Mouse (Mus musculus) central nervous system, embryonic 18 days (tissue): ENCODE data around the gene Gm10318. TPM values are rescaled to one million over a fixed set of nuclear protein-coding genes. Genes with fewer than 3 reads are reported as not detected.

Experiments used
- polyA plus RNA-seq: library from polyadenylated mRNA; depleted of rRNA; stranded (reverse); fragments of >200 nt; gene quantifications from 2 replicates; pipeline ENCODE4 v1.2.3, GENCODE M21; 2012; rRNA removed

The Gm10318 gene
- polyA plus RNA-seq, result not detected in 2 replicates

DNA sequence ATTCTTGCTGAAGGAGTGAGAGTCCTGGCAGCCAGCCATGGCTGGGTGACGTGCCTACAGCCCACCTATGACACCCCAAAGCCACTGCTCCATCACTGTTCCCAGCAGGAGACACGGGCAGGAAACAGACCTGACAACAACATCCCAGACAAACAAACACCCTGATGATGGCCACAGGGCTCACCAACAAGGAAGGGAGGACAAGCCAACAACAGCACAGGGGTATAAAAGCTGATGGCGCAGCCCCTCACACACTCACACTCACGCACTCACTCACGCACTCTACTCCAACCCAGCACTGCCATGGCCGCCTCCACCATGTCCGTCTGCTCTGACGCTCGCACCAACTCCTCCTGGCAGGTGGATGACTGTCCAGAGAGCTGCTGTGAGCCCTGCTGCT, at the start of gene Gm10318:
Gene Gm10318, plus strand, starts transcription at position 301 of the 400 bp plus-strand sequence.

DNA sequence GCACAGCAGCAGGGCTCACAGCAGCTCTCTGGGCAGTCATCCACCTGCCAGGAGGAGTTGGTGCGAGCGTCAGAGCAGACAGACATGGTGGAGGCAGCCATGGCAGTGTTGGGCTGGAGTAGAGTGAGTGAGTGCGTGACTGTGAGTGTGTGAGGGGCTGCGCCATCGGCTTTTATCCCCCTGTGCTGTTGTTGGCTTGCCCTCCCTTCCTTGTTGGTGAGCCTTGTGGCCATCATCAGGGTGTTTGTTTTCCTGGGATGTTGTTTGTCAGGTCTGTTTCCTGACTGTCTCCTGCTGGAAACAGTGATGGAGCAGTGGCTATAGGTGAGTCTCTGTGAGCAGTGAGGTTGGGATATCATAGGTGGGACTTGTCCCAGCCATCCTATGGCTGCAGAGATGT, 40.9 kb upstream of the Gm10318 start, which contains the start of gene Gm9507:
Gene Gm9507, minus strand, starts transcription at position 101 of the 400 bp plus-strand sequence.

GRCm38 (mm10) chr10:77814382-77814781, 38.3 kb upstream of the Gm10318 start, which contains the start of gene Gm2696:
Gene Gm2696, plus strand, starts transcription at chr10:77814682.

GRCm38 (mm10) chr10:77826951-77827350, 25.7 kb upstream of the Gm10318 start, which contains the start of gene Krtap10-4:
Gene Krtap10-4, minus strand, starts transcription at chr10:77827095.

DNA sequence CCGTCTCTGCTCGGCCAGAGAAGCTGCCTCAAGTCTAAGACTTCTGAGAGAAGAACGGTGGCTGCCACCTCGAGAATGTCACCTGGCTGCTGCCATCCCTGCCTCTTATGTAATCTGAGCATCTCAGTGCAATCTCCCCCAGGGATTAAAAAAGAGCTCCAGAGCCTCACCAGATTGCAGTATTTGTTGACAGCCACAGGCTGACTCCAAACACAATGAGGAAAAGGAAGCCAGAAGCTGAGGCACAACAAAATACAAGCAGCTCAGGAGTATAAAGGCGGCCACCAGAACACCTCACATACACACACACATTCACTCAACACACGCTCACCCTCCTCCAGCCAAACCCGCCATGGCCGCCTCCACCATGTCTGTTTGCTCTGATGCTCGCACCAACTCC, 17.0 kb upstream of the Gm10318 start, which contains the start of gene Krtap10-10:
Gene Krtap10-10, plus strand, starts transcription at position 301 of the 400 bp plus-strand sequence.

DNA sequence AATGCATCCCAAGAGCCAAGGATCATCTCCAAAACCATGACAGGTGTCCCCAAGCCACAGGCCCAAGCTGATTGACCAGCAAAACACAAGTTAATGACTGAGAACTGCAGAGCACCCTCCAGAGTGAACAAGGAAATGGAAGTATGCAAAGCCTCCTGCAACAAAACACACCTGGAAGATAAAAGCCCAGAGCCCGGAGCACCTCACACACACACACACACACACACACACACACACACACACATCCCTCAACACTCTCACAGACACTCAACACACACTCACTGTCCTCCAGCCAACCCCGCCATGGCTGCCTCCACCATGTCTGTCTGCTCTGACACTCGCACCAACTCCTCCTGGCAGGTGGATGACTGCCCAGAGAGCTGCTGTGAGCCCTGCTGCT, 6.2 kb upstream of the Gm10318 start, which contains the start of gene Gm36176:
Gene Gm36176, plus strand, starts transcription at position 301 of the 400 bp plus-strand sequence.

DNA sequence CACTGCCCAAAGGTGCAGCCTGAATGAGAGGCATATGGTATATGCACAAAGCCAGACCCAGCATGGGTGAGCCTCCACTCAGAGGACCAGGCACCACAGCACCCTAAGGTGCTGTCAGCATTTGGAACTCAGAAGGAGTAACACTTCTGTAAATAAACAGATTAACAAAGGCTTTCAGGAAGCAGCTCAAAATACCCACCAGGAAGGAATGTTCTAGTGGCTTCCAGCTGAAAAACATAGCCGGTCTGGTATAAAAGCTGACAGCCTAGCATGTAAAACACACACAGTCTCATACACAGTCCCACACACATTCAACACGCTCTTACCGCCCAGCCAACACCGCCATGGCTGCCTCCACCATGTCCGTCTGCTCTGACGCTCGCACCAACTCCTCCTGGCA, 9.0 kb downstream of the Gm10318 start, which contains the start of gene Gm3285:
Gene Gm3285, plus strand, starts transcription at position 301 of the 400 bp plus-strand sequence.

DNA sequence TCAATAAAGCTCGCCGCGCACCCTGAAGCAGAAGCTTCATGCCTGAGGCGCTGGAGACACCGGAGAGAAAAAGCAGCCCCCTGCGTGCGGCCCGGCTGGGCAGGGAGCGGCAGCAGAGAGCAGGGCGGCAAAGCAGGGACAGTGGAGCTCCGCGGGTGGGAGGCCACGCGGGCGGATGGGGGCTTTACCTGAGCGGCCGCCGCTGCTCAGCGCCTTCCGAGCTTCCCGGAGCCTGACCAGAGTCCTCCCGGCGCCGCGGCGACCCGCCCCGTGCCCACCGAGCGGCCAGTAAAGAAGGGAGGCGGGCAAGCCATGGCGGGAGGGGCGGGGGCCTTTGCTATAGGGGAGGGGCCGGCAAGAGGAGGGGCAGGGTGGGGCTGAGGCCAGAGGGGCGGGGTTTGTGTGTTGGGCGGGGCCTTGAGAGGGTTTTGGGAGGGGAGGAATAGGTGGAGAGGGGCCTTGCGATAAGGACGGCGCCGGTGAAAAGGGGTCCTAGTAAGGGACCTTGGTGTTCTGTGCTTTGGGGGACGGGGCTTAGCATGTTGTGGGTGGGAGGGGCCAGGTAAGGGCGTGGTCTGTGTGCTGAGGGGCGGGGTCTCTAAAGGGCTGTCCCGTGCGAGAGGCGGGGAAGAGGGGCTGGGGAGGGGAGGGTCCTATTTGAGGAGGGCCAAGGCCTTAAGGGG, 49.7 kb downstream of the Gm10318 start, which contains the start of gene Lrrc3:
Gene Lrrc3, minus strand, starts transcription at position 326 of the 683 bp plus-strand sequence.

Other genes with a start within 250 kb of the Gm10318 start
- 432 and 449 TPM in 2 replicates for gene Sumo3, start 246.8 kb upstream of the Gm10318 start, polyA plus RNA-seq
- 42.7 TPM in 1 of 2 replicates, not detected in the other for gene Gm49325, start 246.7 kb upstream of the Gm10318 start, polyA plus RNA-seq
- 46.0 and 46.8 TPM in 2 replicates for gene Ube2g2, start 230.6 kb upstream of the Gm10318 start, polyA plus RNA-seq
- 0.92 and 1.3 TPM in 2 replicates for gene Tspear, start 166.3 kb upstream of the Gm10318 start, polyA plus RNA-seq
- not detected in 2 replicates for gene Gm19402, start 162.1 kb upstream of the Gm10318 start, polyA plus RNA-seq
- gene Gm9508, start 155.6 kb upstream of the Gm10318 start, polyA plus RNA-seq, result not detected in 2 replicates
- not detected in 2 replicates for gene Gm10272, start 146.2 kb upstream of the Gm10318 start, polyA plus RNA-seq
- not detected in 2 replicates for gene Gm10024, start 141.4 kb upstream of the Gm10318 start, polyA plus RNA-seq
- gene Gm10142, start 137.1 kb upstream of the Gm10318 start, polyA plus RNA-seq, result not detected in 2 replicates
- not detected in 2 replicates for gene Krtap12-1, start 132.3 kb upstream of the Gm10318 start, polyA plus RNA-seq
- not detected in 2 replicates for gene Gm10100, start 126.4 kb upstream of the Gm10318 start, polyA plus RNA-seq
- not detected in 2 replicates for gene Gm18596, start 110.2 kb upstream of the Gm10318 start, polyA plus RNA-seq
- not detected in 2 replicates for gene Gm9736, start 101.5 kb upstream of the Gm10318 start, polyA plus RNA-seq
- gene Gm3233, start 93.2 kb upstream of the Gm10318 start, polyA plus RNA-seq, result not detected in 2 replicates
- not detected in 2 replicates for gene Gm3238, start 81.5 kb upstream of the Gm10318 start, polyA plus RNA-seq
- not detected in 2 replicates for gene Gm7138, start 75.9 kb upstream of the Gm10318 start, polyA plus RNA-seq
- not detected in 2 replicates for gene Gm3250, start 70.3 kb upstream of the Gm10318 start, polyA plus RNA-seq
- gene Gm7137, start 64.7 kb upstream of the Gm10318 start, polyA plus RNA-seq, result not detected in 2 replicates
- gene Gm9639, start 57.8 kb upstream of the Gm10318 start, polyA plus RNA-seq, result not detected in 2 replicates
- not detected in 2 replicates for gene Gm19668, start 53.7 kb upstream of the Gm10318 start, polyA plus RNA-seq
- 0.09 TPM in 1 of 2 replicates, not detected in the other for gene Gm9507, start 41.0 kb upstream of the Gm10318 start, polyA plus RNA-seq
- not detected in 2 replicates for gene Gm2696, start 38.2 kb upstream of the Gm10318 start, polyA plus RNA-seq
- not detected in 2 replicates for gene Krtap10-4, start 25.8 kb upstream of the Gm10318 start, polyA plus RNA-seq
- gene Krtap10-10, start 16.9 kb upstream of the Gm10318 start, polyA plus RNA-seq, result not detected in 2 replicates
- gene Gm36176, start 6.1 kb upstream of the Gm10318 start, polyA plus RNA-seq, result not detected in 2 replicates
- gene Gm3285, start 9.1 kb downstream of the Gm10318 start, polyA plus RNA-seq, result not detected in 2 replicates
- gene Lrrc3, start 49.7 kb downstream of the Gm10318 start, polyA plus RNA-seq, result 19.3 and 20.3 TPM in 2 replicates
- gene Trpm2, start 117.7 kb downstream of the Gm10318 start, polyA plus RNA-seq, result 12.8 and 13.4 TPM in 2 replicates
- 66.5 and 68.2 TPM in 2 replicates for gene 1810043G02Rik, start 125.7 kb downstream of the Gm10318 start, polyA plus RNA-seq
- gene Pfkl, start 157.2 kb downstream of the Gm10318 start, polyA plus RNA-seq, result 159 and 175 TPM in 2 replicates
- not detected in 2 replicates for gene Dnmt3l, start 189.1 kb downstream of the Gm10318 start, polyA plus RNA-seq
- gene Aire, start 190.8 kb downstream of the Gm10318 start, polyA plus RNA-seq, result 0.62 and 0.68 TPM in 2 replicates
- 1.1 and 1.3 TPM in 2 replicates for gene Icosl, start 216.4 kb downstream of the Gm10318 start, polyA plus RNA-seq